Mouse (Mus musculus) adrenal gland (tissue): ENCODE measurements around the gene Tmem132e.

Source experiments
- intact Hi-C: fragments of 180-260 bp; cut with DNase I; formaldehyde crosslinking; loops from one replicate; pipeline ENCODE4 v1.15.1; 2025
- long read RNA-seq, 2 experiments: library from polyadenylated mRNA; unstranded; transcript quantifications; one replicate each; pipeline ENCODE4 v2.0.0; 2020; ENCODE audit warnings: borderline replicate concordance in 1 of 2; ENCODE audit not compliant: insufficient replicate concordance in 1 of 2

Tmem132e gene
- long read RNA-seq, experiment 1, partial matches to known transcripts: 0 of 1 reads
- long read RNA-seq, experiment 1, other reads (novel, unspliced or antisense): 1 of 1 reads
- long read RNA-seq, experiment 2: 0 reads

DNA sequence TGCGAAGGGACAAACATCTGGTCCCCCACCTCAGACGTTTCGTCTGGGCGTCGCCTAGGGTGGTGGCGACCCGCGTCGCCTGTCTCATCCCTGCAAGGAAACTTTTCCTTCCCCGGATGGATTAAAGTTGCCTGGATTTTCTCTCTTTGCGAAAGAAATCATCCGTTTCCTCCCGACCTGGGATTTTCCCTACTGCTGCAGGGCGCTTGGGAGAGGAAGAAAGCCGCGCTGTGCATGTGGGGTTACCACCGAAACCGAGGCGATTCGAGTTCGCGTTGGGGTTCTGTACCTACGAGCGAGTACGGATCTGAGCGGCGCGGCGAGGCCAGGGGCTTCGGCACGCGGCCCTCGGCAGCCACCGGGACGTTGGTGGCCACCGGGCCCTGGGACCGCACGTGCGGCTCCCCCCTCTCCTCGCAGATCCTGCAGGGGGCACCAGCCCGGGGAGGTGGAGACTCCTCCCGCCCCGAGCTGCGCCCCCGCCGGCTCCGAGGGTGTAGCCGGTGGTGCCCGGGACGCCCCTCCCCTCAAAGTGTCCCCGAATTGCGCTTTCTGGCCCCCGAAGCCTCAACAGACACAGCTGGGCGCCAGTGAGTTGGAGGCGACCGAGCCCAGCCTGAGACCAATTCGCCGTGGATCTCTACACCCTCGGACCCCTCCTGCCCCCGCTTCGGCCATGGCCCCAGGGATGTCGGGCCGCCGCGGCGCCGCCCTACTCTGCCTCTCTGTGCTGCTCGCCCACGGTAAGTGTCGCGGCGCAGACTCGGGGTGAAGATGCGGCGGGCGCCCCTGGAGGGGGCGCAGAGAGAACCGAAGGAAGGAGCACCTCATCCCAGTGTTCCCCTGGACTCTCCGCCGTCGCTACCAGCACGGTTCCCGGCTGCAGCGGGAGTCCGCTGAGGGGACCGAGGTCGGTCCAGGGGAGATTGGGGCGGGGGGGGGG lies at the start of gene Tmem132e:
Gene Tmem132e, plus strand, starts transcription at position 530 of the 943 bp plus-strand sequence.
- intact Hi-C loops: no loop called here

DNA sequence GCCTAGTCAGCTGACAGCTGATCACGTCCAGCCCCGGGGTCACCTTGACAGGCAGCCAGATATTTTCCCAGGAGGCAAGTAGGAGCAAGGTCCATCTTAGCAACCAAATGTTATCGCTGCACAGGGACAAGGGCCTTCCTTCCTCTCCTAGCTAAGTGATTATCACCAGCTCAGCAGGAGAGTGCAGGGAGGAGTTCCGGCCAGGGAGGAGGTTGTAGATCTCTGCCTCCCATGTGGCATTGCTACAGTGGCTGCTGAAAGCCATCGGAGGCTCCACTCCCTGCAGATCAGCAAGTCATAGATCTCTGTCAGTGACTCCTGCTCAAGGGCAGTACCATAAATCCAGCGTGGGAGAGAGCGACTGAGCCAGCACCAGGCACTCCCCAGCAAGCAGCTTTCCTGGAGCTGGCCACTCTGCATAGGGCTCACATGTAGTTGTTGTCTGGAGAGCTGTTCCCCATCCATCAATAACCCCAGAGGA lies 48.7 kb upstream of the Tmem132e start:
- intact Hi-C loops: no loop called here

DNA sequence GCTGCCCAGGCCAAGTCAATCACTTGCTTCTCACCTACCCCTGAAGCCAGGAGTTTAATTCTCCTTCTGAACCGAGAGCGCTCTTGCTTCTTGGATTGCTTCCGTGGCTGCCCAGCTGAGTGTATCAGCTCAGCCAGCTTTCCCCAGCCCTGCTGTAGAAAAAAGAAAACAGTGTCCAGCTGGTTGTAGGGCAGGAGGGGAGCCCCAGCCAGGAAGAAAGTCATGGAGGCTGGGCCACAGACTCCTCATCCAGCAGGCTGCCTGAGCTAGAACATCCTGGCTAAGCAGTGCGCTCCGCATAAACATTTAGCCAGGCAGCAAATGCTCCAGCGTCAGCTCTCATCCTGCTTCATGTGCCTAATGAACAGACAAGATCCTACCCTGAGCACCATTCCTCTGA lies 48.3 kb upstream of the Tmem132e start:
- intact Hi-C loops: no loop called here

DNA sequence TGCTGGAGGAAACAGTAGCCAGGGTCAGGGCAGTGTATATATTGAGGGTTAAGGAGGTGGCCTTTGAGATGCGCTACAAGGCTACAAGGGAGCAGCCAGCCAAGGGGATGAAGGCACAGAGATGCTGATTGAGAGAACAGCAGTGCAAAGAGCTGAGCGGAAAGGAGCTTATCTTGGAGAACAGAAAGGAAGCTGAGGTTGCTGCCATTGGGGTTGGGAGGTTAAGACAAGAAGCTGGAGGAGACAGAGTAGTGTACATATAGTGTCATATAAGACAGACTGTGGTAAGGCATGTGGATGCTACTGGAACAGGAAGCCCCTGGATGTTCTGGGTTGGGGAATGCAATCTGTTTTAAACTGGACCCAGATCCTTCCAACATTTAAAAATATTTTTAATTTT lies 47.8 kb upstream of the Tmem132e start:
- intact Hi-C loops: no loop called here

DNA sequence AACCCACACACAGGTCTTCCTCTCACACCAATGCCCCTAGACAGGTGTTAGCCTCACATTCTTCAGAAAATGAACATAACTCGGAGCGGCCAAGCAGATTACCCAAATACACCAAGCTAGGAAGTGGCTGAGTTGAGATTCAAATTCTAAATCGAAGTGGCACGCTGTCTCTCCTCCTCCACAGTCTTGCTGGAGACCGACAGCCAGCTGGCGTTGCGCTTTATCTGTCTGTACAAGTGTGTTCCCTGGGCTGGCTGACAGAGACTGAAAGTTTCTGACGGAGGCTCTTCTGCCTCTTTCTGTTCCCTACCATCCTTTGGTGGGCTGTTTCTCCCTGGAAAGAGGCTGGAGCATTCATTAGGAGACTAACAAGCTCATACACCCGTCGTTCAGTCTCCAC lies 37.7 kb upstream of the Tmem132e start:
- intact Hi-C loops: no loop called here

DNA sequence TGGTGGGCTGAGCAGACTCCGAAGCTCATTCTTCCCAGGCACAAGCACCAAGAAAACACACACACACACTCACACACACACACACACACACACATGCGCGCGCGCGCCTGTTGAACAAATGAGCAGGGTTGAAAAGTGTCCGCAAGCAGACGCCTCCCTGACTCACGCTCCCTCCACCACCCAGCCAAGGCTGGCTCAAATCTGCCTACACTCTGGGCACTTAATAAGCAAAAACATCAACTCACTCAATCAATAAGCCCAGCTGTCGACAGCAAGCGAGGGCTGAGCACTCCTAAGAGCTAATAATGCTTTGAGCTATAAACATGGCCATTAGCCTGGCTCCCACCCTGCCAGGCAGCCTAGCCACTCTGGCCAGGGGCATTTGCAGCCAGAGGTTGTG lies 18.5 kb upstream of the Tmem132e start:
- intact Hi-C loops: no loop called here

DNA sequence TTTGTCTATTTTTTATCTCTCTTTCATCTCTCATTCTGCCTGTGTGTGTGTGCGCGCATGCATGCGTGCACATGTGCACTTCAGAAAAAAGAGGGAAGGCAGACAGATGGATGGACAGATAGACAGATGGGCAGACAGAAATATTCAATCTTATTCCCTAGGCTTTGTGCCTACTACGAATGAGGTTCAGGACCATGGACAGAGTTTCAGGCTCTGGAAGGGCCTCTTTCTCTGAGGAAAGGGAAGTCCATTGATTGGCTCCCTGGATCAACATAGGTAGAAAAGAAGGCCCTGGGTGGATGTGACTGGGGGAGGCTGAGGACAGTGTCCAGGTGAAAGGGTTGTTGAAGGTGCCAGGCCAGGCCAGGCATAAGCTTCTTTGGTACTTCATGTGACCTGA lies 17.1 kb upstream of the Tmem132e start:
- intact Hi-C loops: no loop called here

DNA sequence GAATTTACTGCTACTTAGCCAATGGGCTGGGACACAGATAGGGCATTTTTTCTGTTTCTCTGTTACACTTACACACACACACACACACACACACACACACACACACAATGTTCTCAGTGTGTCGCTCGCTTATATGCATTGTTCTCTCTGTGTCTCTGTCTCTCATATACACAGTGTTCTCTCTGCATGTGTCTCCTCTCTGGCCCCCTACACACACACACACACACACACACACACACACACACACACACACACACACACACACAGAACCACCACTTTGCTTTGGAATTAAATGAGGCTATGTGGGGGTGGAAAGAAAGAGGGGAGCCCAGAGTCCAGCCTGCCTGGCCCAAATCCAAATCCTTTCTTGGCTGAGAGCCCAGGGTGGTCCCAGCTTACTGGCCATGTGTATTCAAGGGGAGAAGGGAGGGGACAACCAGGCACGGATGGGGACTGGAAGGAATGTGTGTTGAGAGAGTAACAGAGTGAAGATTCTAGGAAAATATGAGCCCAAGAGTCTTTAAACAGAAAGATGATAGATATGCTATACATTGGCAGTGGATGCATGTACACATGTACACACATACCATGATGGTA lies 8.0 kb upstream of the Tmem132e start:
- intact Hi-C loops: no loop called here

DNA sequence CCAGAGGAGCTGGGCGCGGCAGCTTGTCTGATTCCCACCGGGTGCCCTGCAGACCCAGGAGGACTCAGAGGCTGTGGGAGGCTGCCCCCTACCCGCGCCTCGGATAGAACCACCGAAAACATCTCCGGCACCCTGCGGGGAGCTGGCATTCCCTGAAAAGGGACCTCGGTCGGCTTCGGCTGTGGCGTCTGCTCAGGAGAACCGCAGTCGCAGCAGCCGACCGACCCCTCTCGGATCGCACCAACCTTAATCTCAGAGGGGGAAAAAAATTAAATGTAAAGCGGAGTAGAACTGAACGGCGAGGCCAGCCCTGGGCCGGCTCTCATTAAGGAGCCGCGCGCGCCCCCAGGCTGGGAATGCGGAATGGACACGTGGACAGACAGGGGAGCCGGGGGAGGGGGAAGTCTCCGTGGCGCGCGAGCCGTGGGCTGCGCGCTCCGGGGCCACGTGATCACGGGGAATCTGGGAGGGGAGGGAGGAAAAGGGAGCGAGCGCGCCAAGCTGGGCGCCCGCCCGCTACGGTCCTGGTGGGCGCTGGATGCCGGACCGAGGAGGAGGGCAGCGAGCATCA lies 1.6 kb upstream of the Tmem132e start:
- intact Hi-C loops: no loop called here

DNA sequence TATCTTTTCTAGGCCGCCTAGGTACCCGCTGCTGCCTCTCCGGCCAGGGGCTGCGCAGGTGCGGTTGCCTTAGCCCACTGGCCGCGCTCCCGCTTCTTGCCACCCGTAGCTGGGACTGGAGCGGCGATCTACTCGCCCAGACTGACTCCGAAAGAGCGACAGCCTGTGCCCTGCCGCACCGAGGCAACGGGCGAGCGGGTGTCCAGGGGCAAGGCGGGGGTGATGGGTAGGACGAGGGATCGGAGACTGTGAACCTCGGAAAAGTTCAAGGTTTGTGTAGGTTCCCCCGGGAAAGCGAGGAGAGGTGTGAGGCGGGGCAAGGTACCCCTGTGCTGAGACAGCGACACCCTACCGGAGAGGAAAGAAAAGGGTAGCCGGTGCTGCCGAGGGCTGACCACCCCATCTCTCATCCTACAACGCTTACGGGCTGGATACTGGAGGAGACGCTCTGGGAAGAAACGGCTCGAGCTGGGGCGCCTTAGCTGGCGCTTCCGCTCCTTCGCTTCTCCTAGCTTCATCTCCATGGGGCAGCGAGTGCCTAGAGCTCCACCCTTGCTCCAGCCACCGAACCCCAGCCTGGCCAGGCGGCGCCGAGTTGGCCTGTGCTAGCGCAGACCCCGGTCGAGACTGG lies 874 bp upstream of the Tmem132e start:
- intact Hi-C loops: no loop called here

DNA sequence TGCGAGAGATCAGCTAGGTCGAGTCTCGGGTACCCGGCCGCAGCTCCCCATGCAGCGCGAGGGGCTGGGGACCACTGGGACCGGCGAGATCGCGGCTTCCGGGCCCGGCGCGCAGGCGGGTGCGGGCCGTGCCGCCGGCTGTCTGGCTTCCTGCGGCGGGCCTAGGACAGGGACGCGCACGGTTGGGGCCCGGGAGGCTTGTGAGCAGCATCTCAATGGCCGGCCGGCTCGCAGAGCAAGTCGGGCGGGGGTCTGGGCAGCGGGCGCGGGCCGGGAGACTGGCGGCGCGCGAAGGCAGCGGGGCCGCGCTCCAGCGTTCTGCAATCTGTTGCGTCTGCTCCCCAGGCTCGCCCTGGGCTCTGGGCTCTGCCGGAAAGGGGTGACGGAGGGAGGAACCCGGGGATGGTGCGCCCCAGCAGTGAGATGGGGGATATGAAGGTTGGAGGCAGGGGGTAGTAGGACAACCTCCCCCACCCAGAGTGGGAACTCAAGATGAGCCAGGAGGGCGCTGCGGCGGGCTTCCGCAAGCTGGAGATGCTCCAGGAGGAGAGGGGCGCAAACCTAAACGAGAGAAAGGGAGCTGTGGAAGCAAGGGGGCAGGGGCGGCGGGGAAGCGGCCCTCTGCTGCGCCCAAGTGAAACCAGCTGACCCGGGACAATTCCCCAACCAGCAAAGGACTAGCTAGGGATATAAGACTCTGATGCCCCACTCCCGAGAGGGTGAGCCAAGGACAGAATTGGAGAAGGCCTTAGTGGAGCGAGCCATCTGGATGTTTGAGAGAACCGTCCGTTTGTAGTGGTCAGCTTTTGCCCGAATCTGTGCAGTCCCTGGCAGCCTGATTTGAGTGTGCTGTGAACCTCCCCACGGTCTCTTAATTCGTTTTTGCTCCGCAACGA lies 944 bp downstream of the Tmem132e start:
- intact Hi-C loops: no loop called here

DNA sequence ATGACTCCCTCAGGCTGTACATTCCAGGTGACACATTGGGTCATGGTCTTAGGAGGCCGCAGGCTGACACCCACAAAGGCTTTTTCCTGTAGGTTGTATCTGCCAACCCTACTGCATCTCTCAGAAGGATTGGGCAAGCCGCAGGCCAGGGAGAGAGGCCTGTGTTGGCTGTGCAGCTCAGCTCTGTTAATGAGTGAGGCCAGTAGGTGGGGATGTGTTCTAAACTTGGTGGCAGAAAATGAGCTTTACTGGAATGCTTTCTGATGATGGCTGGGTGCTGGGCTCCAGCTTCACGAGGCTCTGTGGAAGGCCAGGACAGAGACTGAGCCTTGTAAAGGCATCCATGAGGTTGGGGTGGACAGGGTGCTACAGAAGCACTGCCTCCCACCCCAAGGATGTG lies 3.6 kb downstream of the Tmem132e start:
- intact Hi-C loops: no loop called here

DNA sequence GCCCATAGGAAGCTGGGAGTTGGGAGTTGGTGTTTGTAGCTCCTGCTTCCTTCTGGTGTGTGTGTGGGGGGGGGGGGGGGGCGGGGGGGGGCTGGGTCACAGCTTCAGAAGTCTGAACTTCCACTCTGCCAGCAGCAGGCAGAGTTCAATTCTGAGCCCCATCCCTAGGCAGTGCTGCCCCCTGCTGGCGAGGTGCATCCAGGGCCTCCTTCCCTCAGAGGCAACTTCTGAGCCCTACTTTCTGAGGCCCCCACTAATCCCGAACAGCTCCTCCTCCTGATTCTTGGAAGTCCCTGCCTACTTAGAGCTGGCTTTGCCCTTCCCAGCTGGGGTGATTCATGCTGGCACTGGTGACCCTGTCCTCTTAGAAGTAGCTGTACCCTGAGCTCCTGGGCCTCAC lies 10.9 kb downstream of the Tmem132e start:
- intact Hi-C loops: loop anchor here (1.0 to 5.0 kb wide), 2 partner anchors 142 to 164 kb away; no protein-coding TSS in a partner anchor

DNA sequence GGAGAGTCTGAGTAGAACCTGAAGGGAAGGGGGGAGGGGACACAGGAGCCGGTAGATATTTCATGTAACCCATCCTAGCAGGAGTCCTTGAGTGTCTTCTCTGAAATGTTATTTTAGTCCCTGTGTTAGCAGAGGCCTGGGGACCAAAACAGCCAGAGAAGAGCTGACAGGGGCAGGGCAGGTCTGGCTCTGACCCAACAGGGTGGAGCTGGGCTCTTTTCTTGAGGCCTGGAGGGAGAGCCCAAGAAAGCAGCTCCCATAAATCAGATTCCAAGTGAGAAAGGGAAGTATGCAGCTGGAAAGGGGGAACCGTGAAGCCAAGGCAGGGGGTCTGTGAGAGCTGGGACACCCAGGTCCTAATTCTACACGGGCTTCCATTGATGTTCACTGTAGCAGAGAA lies 16.9 kb downstream of the Tmem132e start:
- intact Hi-C loops: loop anchor here (5.0 kb wide), 1 partner anchor 487 kb away; the partner anchor contains the start of genes Fndc8 and Rad51d

DNA sequence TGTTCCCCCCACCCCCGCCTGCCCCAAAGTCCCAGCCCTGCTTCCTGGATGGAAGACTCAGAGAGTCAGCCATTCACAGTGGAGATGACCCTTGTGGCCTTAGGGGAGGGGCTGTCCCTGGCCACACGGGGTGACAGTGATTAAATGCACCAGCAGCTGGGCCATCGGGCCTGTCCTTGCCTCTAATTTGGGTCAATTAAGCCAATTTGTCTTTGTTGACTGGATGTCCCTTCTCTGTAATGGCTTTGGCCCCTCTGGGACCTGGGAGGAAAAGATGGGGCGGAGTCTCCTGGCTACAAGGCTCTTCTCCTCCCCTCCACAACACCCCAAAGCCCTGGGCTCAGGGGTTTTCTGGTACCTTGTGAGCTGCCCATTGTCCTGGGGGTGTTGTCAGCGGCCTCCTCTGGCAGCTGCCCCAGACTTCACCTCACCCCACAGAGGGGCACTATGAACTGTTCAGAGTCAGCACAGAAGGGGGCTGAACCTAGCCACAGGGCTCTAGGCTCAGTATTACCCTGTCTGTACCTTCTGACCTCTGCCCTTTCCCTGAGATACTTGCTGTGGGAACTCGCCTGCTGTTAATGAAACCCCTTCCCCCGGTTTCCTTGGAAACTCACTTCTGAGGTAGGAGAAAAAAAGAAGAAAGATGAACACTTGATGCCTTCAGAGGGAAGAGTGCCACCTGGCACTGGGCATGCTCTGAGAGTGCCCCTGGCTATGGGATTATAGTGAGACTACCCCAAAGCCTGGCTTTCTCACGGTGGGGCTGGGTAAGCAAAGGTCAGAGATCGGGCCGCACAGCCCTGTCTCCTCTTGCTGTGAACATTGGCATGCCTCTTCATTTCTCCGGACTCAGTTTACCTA lies 17.9 kb downstream of the Tmem132e start:
- intact Hi-C loops: loop anchor here (5.0 kb wide), 1 partner anchor 486 kb away; the partner anchor contains the start of genes Fndc8 and Rad51d

DNA sequence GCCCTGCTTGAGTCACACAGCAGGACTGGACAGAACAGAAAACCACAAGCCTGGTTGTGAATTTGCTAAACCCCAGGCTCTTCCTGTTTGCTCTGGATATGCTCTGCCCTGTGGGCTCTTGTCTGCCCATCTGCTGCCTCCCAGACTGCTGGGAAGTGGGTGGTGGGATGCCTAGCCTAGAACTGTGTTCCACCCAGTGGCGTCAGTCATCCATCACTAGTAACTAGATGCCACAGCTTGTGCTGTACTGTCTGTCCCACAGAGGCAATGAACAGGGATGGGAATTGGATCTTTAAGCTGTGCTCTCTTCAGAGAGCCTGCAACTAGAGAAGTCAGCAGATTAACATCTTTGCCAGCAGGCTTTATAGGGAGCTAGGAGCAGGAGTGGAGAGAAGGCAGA lies 23.8 kb downstream of the Tmem132e start:
- intact Hi-C loops: no loop called here

DNA sequence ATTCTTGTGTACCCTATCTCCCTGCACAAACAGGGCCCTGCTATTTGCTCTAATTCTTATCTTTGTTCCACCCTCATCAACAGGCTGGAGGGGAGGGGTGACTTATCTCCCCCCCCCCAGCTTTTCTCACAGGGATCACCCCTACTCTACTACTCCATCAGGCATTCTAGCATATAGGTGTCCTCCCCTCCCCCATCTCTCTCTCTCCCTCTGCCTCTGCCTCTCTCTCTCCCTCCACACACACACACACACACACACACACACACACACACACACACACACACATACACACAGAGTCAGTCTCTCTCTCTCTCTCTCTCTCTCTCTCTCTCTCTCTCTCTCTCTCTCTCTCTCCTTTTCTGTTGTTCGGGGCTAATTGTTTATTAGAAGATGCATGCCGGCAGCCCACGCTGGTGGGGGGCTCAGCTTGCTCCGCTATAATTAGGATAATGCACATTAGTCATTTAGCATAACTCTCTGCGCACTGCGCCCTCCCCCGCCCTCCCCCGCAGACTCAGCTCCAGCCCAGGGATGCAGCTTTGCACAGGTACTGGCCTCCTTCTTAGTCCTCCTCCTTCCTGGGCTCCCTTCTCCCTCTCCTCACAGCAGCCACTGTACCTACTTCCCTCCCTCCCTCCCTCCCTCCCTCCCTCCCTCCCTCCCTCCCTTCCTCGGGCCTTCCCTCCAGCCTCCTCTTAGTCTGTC lies 29.8 kb downstream of the Tmem132e start:
- intact Hi-C loops: no loop called here

DNA sequence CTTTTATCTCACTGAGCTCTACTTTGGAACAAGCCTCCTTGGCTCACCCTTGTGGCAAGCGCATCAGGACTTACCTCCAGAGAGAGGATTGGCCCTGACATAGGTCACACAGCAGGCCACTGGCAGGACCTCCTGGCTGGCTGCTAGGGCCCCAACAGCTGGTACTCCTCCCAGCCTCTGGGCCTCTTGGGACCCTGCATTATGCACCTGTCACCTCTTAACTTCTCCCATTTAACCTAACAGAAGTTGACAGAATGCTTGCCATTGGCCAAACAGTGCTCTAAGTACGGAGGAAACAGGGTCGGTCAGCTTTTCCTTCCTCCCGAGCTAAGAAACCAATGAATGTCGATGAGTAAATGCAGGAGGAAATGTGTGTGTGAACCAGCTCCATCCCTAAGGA lies 33.2 kb downstream of the Tmem132e start:
- intact Hi-C loops: no loop called here

DNA sequence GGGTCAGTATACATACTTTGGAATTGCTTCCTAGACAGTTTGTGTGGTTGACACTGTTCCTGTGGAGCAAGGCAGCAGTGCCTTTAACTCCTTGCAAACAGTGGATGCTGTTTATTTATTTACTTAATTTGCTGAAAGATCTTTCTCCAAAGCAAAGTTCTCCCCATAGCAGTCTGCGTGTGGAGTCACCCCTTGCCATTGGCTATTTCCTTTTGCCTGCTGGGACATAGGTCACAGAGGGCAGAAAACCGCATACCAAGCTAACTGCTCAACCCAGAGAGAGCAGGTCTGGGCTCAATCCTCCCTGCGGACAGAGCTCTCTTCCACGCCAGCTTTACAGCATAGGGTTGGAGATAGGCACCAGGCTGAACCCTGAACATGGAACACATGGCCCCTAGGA lies 34.8 kb downstream of the Tmem132e start:
- intact Hi-C loops: no loop called here
